Mouse (Mus musculus) embryonic fibroblast, embryonic 13.5 days (primary cell): ENCODE results near the gene Rprm.

ENCODE experiments used
- CTCF ChIP-seq: IDR thresholded peaks from 2 replicates; pipeline ENCODE4 v1.5.1; 2011; ENCODE audit warnings: mild to moderate bottlenecking, control low read depth, low read length, moderate library complexity, borderline replicate concordance; ENCODE audit not compliant: insufficient read depth
- POLR2A ChIP-seq: IDR thresholded peaks from 2 replicates; pipeline ENCODE4 v1.6.1; 2011; ENCODE audit warnings: low read depth, mild to moderate bottlenecking, control low read depth, low read length, moderate library complexity

DNA sequence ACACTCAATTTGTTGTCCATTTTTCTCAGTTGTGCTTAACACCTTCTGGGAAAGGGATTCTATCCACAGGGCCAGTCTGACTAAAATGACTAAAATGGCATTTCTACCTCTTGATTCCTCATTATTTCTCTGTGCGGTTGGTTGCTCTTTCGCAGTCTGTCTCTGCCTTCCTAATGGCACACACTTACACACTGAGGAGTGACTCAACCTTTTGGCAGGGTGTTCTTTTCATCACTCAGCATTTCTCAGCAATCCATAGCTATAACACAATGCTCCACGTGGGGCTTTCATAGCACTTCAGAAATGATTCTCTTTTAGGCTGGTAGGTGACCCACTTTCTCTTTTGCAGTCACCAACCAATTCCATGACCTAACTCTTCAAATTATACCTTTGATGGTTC, 7.3 kb upstream of the Rprm start:
- no peak for TF ChIP-seq POLR2A
- TF ChIP-seq CTCF: no peak
